ENCODE assay signal across 8 mouse cellular contexts in the genomic region with DNA sequence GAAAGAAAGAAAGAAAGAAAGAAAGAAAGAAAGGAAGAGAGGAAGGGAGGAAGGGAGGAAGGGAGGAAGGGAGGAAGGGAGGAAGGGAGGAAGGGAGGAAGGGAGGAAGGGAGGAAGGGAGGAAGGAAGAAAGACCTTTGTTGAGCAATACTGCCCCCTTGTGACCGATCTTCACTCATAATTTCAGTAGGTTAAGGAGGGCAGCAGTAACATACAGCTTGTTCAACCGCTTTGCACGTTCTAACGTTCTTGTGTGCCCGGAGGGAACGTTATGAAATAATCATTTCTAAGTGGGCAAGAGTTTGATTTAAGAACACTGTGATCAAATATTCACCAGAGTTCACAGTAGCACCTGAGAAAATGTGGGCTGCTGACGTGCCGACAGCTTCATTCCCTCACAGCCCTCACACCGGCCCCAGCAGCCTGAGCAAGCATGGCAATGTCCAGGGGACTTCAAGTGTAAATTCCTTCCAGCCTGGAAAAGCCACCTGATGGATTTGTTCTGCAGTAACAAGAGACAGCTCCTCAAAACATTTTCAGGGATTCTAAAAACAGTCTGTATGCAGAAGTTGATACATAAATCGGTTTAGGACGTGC. TPM values are rescaled to one million over a fixed set of nuclear protein-coding genes. Genes with fewer than 3 reads are reported as not detected.
A peak's percentile ranks its signal among the peaks of the same experiment; 100 is the strongest.
DNase-seq lines count a peak whose midpoint lies in the region.

No protein-coding gene starts in this region.

- DNase-seq in gastrocnemius, adult 18-20 months (ENCODE audit: low spot score): peak; percentile 30
- DNase-seq in gastrocnemius, adult 8-10 months (ENCODE audit: low spot score in 2 of 2): no peak
- DNase-seq in right cerebral cortex, adult 18-20 months: peak; percentile 21
- no peak for DNase-seq in right cerebral cortex, postnatal 36 days (ENCODE audit: low spot score in 2 of 2)
- DNase-seq in cerebellum, adult 9-10 months: peak; percentile 49
- peak; percentile 59 for DNase-seq in heart, postnatal 4 days
- DNase-seq in naive thymus-derived CD4-positive, alpha-beta T cell, adult 2 months (ENCODE audit: low read depth): peak; percentile 75
- DNase-seq in natural killer cell, adult 2 months (ENCODE audit: low spot score in 2 of 2): no peak

RNA-seq across cellular contexts. Expression of a gene that starts 26.2 kb away (rescaled TPM):
- 10 to 100 TPM; 11.6 to 12.3 TPM for total RNA-seq in gastrocnemius, adult 18-20 months (2021)
- 10 to 100 TPM; 11.9 to 14.4 (median 12.9) TPM for total RNA-seq in gastrocnemius, adult 8-10 months (2022)
- 10 to 100 TPM; 28.0 to 28.9 TPM for total RNA-seq in heart, postnatal 4 days (2021)

Comparison
In these comparisons a context has a peak if more than half of its experiments do, and no peak if none do; other contexts are left out.
1. DNase-seq: peak in gastrocnemius, adult 18-20 months (single experiment), right cerebral cortex, adult 18-20 months (single experiment), cerebellum, adult 9-10 months (single experiment), heart, postnatal 4 days (single experiment) and naive thymus-derived CD4-positive, alpha-beta T cell, adult 2 months (single experiment); none in gastrocnemius, adult 8-10 months (0 of 2), right cerebral cortex, postnatal 36 days (0 of 2) and natural killer cell, adult 2 months (0 of 2).